Mouse (Mus musculus) splenic B cell, adult 2 months (primary cell): ENCODE measurements around the gene Gpr176.

Source experiments
- DNase-seq: peaks from one replicate; pipeline ENCODE4 v3.0.0-alpha.2; 2011; ENCODE audit warnings: low read depth, low spot score
- H3K27me3 ChIP-seq: 2 replicates; pipeline ENCODE4 v1.6.1; 2012; ENCODE audit warnings: mild to moderate bottlenecking, low read length, moderate library complexity, mixed read lengths; ENCODE audit not compliant: control insufficient read depth, poor library complexity, insufficient read depth, severe bottlenecking
- H3K36me3 ChIP-seq: 2 replicates; pipeline ENCODE4 v1.6.1; 2012; ENCODE audit warnings: mild to moderate bottlenecking, low read length, moderate library complexity, mixed read lengths; ENCODE audit not compliant: control insufficient read depth, poor library complexity, insufficient read depth, severe bottlenecking

The Gpr176 gene

GRCm38 (mm10) chr2:118336084-118336483, 37.1 kb downstream of the Gpr176 start:
- Histone ChIP-seq H3K27me3 (no peaks in the 10 kb centered on the region), H3K36me3 (no peaks in the 10 kb centered on the region)
- DNase-seq: peak; percentile 64

DNA sequence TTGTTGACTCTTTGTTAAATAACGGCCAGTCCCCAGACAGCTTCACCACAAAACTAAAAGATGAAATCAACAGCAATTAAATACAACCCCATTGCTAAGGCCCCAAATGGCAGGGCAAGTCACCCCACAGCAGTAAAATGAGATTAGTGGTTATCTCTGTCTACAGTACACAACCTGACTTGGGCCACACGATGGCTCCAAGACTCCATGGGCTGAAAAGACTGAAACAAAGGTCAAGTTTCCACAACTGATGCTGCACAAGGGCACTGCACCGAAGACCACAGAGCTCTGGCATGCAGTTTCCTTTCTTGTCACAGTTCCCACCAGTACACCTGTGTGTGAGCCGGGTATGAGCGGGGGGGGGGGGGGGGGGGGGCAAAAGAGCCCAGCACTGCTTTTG, 50.6 kb downstream of the Gpr176 start:
- no peaks in the 10 kb centered on the region for H3K27me3 ChIP-seq
- no peaks in the 10 kb centered on the region for H3K36me3 ChIP-seq
- no peak for DNase-seq

GRCm38 (mm10) chr2:118321804-118322203, 51.4 kb downstream of the Gpr176 start:
- no peak for DNase-seq
- H3K27me3 ChIP-seq: no peaks in the 10 kb centered on the region
- H3K36me3 ChIP-seq: no peaks in the 10 kb centered on the region

DNA sequence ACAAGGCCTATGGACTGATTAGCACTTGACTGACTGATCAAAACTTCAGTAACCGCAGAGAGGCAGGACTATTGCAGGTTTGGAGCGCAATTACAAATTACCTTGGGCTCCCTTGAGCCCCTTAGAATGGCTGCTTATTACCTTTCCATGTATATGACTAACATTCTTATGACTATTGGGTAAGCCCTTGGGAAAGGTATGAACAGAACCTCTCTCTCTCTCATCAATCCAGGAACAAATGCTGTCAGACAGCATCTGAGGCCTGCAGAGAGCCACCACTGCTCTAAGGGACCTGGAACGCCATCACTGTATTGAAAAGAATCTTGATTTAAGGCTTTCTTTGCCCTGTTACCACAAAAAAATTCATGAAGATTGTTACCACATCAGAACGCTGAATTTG, 52.1 kb downstream of the Gpr176 start:
- Histone ChIP-seq H3K36me3 (no peaks in the 10 kb centered on the region), H3K27me3 (no peaks in the 10 kb centered on the region)
- DNase-seq: no peak

DNA sequence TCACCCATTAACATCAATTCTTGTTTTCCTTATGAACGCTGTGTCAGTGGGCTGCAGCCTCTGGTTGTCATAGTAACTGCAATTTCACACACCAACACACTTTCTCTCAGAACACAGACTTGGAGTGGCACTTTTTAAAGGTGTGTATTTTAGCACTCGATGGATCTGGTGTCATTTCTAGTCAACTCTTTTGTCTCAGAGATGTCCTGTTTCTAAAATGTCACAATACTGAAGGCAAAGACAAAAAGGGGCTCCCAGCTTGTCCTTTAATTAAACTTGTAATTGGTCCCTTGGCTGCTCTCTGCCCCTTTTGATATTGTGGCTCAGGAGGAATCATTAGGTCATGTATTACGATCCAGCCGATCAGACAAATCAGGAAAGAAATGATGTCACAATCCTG, 52.7 kb downstream of the Gpr176 start:
- Histone ChIP-seq H3K27me3 (no peaks in the 10 kb centered on the region), H3K36me3 (no peaks in the 10 kb centered on the region)
- DNase-seq: no peak

DNA sequence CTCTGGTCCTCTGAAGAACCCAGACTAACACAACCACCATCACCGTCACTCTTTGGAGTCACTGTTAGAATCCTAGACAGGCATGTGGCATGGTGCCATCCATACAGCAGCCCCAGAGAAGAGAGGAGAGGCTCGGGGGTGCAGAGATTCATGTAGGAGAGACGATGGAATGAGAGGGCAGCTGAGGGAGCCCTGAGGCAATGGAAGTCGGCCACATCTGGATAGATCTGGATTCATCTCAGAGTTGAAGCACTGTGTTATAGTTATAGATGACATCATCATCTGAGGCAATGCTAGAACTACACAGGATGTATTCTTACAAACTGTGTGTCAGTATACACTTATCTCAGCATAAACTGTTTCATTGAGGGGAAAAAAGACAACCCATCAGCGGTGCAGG, 54.0 kb downstream of the Gpr176 start:
- no peak for DNase-seq

DNA sequence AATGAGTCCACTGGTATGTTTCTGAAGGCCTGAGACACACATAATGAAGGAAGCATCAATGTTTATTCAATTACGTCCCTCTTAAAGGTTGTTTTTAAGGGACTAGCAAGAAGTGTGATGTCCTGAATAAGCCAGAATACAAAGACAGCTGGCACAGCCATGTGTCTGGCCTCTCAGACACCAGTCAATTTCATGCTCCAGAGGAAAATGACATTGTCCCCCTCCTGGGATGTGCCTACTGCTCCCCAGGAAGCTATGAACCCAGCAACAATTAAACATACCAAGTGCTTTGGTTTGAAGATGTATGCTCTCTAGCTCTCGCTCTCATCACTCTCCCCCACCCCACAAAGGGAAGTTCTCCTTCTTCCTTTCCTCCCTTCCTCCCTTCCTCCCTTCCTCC, 56.3 kb downstream of the Gpr176 start:
- H3K27me3 ChIP-seq: no peaks in the 10 kb centered on the region
- DNase-seq: no peak
- no peaks in the 10 kb centered on the region for H3K36me3 ChIP-seq

More for the DNA sequence above, 54.0 kb downstream of the Gpr176 start:
- no peaks in the 10 kb centered on the region for H3K27me3 ChIP-seq
- no peaks in the 10 kb centered on the region for H3K36me3 ChIP-seq

DNA sequence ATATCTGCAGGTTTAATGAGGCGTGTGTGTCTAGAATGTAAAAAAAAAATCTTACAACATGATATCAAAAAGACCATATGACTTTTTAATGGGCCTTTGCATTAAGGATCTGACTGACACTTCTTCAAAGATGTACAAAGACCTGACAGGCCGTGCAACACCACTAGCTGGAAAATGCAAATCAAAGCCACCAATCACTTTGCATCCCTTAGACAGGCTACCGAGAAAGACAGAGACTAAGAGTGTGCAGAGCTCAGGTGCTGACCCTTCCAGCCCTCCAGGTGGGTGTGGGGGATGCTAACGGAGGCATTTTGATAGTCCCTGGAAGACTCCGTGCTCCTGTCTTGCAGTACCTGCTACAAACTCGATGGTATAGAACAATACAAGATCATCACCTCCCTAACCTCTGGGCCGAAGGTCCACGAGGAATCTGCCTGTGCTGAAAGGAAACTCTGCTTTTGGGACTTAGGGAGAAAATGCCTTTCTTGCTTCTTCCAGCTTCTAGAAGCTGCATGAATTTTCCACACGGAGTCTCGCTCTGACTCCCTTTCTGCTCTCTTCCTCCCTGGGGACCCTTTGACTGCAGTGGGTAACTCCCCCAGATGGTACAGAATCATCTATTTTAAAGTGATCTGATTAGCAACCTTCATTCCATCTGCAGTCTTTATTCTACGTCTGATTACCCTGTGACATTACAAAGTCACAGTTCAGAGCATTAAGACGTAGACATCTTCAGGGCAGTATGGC, 57.4 kb downstream of the Gpr176 start:
- Histone ChIP-seq H3K36me3 (no peaks in the 10 kb centered on the region), H3K27me3 (no peaks in the 10 kb centered on the region)

DNA sequence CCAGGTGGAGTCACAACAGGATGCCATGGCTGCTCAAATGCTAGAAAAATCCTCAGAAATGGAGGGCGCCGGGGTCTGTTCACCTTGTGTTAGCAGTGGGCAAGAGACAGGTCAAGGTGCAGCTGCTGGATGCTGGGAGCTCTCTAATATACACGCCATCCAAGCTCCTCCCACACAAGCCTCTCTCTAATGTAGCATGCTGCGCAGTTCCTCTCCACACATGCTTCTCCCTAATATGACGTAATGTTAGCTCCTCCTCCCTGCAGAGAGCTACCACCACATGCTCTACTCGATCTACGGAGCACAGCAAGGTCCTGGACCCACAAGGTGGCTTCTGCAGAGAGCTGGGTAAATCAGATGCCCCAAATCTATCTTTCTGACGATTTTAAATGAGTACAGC, 65.7 kb downstream of the Gpr176 start:
- Histone ChIP-seq H3K27me3 (no peaks in the 10 kb centered on the region), H3K36me3 (no peaks in the 10 kb centered on the region)
- DNase-seq: peak; percentile 73

More for the DNA sequence above, 57.4 kb downstream of the Gpr176 start:
- peak; percentile 65 for DNase-seq

- DNase-seq: no peak
- no peaks in the 10 kb centered on the region for H3K27me3 ChIP-seq
- no peaks in the 10 kb centered on the region for H3K36me3 ChIP-seq
These were observed 66.3 kb downstream of the Gpr176 start for GRCm38 (mm10) chr2:118306966-118307365.

DNA sequence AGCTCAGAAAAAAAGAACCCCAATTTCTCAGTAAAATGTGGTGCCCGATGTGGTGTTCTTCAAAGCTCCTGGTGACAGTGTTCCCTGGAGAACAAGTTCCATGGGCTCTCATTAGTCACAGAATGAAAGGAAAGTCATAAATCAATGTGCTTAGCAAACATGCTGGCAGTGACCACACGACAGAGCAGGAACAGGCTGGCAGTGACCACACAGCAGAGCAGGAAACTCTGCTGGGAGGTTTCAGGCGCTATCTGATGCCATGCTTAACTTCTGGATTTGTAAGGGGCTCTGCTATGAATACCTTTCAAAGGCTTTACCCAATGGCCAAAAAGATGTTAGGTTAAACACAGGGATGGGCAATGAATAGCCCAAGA, 66.7 kb downstream of the Gpr176 start:
- no peak for DNase-seq
- H3K27me3 ChIP-seq: no peaks in the 10 kb centered on the region
- H3K36me3 ChIP-seq: no peaks in the 10 kb centered on the region

- Histone ChIP-seq H3K36me3 (no peaks in the 10 kb centered on the region), H3K27me3 (no peaks in the 10 kb centered on the region)
- no peak for DNase-seq
These were observed 67.2 kb downstream of the Gpr176 start for GRCm38 (mm10) chr2:118305827-118306521.

- H3K36me3 ChIP-seq: no peaks in the 10 kb centered on the region
- no peaks in the 10 kb centered on the region for H3K27me3 ChIP-seq
- peak; percentile 28 for DNase-seq
These were observed 69.8 kb downstream of the Gpr176 start for GRCm38 (mm10) chr2:118303456-118303855.

GRCm38 (mm10) chr2:118301656-118302055, 71.6 kb downstream of the Gpr176 start:
- Histone ChIP-seq H3K36me3 (no peaks in the 10 kb centered on the region), H3K27me3 (no peaks in the 10 kb centered on the region)
- no peak for DNase-seq

GRCm38 (mm10) chr2:118301041-118301545, 72.1 kb downstream of the Gpr176 start:
- no peaks in the 10 kb centered on the region for H3K27me3 ChIP-seq
- no peaks in the 10 kb centered on the region for H3K36me3 ChIP-seq
- peak; percentile 63 for DNase-seq
